Mouse (Mus musculus): ENCODE results near the gene Prpf39.

DNA sequence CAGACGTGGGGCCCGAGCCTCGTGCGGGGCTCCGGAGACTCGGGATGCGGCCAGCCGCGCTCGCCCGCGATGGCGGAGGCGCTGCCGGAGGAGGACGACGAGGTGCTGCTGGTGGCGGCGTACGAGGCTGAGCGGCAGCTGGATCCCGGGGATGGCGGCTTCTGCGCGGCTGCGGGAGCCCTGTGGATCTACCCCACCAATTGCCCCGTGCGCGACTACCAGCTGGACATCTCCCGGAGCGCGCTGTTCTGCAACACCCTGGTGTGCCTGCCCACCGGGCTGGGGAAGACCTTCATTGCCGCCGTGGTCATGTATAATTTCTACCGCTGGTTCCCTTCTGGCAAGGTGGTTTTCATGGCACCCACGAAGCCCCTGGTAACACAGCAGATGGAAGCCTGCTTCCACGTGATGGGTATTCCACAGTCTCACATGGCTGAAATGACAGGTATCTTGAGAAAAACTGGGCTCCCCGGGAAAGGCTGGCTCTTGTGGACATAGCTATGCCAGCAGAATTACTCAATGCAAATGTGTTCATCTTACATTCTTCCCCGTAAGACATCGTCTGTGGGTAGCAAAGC is 39.7 kb downstream of the Prpf39 start:
- TF ChIP-seq CTCF (IDR thresholded peaks at IDR 0.05; ENCODE audit: low read depth) (no peak), EP300 (IDR thresholded peaks at IDR 0.05; ENCODE audit: low read depth) (no peak)
